Mouse (Mus musculus): ENCODE data around the gene Cbx2. TPM values are rescaled to one million over a fixed set of nuclear protein-coding genes. Genes with fewer than 3 reads are reported as not detected.
A peak's percentile ranks its signal among the peaks of the same experiment; 100 is the strongest.

Gene Cbx2
- polyA plus RNA-seq, 1 experiment = 3.0 TPM

GRCm38 (mm10) chr11:119017506-119017905 is 5.3 kb upstream of the Cbx2 start:
- DNase-seq (ENCODE audit: low spot score) = no peak

GRCm38 (mm10) chr11:119021180-119021579 is 1.6 kb upstream of the Cbx2 start:
- DNase-seq (ENCODE audit: low spot score) = no peak

GRCm38 (mm10) chr11:119022068-119022894 is 481 bp upstream of the Cbx2 start:
- no peak for DNase-seq (ENCODE audit: low spot score)

- no peak for DNase-seq (ENCODE audit: low spot score)
These were observed 836 bp downstream of the Cbx2 start for GRCm38 (mm10) chr11:119023616-119023980.

GRCm38 (mm10) chr11:119024260-119024659 is 1.5 kb downstream of the Cbx2 start:
- DNase-seq (ENCODE audit: low spot score) = no peak

GRCm38 (mm10) chr11:119026203-119026602 is 3.4 kb downstream of the Cbx2 start:
- no peak for DNase-seq (ENCODE audit: low spot score)

- DNase-seq (ENCODE audit: low spot score) = no peak
These were observed 11.3 kb downstream of the Cbx2 start for GRCm38 (mm10) chr11:119033874-119034558.

- DNase-seq (ENCODE audit: low spot score) = no peak
These were observed 11.9 kb downstream of the Cbx2 start for GRCm38 (mm10) chr11:119034635-119035034.

- DNase-seq (ENCODE audit: low spot score) = no peak
These were observed 12.4 kb downstream of the Cbx2 start for GRCm38 (mm10) chr11:119035094-119035685.

GRCm38 (mm10) chr11:119035686-119036165 is 13.0 kb downstream of the Cbx2 start:
- DNase-seq (ENCODE audit: low spot score) = no peak

GRCm38 (mm10) chr11:119036447-119036846 is 13.7 kb downstream of the Cbx2 start:
- no peak for DNase-seq (ENCODE audit: low spot score)

GRCm38 (mm10) chr11:119036934-119037779 is 14.4 kb downstream of the Cbx2 start:
- no peak for DNase-seq (ENCODE audit: low spot score)

- DNase-seq (ENCODE audit: low spot score) = no peak
These were observed 15.1 kb downstream of the Cbx2 start for GRCm38 (mm10) chr11:119037780-119038401.

- DNase-seq (ENCODE audit: low spot score) = no peak
These were observed 16.2 kb downstream of the Cbx2 start for GRCm38 (mm10) chr11:119038744-119039484.

GRCm38 (mm10) chr11:119039732-119040512 is 17.2 kb downstream of the Cbx2 start:
- DNase-seq (ENCODE audit: low spot score) = no peak

- peak; percentile 96 for DNase-seq (ENCODE audit: low spot score)
These were observed 18.0 kb downstream of the Cbx2 start, which contains the start of gene Cbx8 for GRCm38 (mm10) chr11:119040600-119041324. TSS of gene Cbx8 (minus strand) at chr11:119040969.

GRCm38 (mm10) chr11:119041325-119041716 is 18.6 kb downstream of the Cbx2 start:
- DNase-seq (ENCODE audit: low spot score) = no peak

- DNase-seq (ENCODE audit: low spot score) = no peak
These were observed 19.1 kb downstream of the Cbx2 start for GRCm38 (mm10) chr11:119041750-119042465.

Data from urinary bladder, adult 2 months (tissue).